Mouse (Mus musculus): ENCODE data around the gene Rpap1. TPM values are rescaled to one million over a fixed set of nuclear protein-coding genes. Genes with fewer than 3 reads are reported as not detected.

Gene Rpap1
- polyA plus RNA-seq, 1 experiment from 2014 or later = 18.6 TPM

- H3K9me3 ChIP-seq = no peaks in the 10 kb centered on the region
- 6% methylated on average over 45 of the region's 46 CpGs for WGBS
- H3K27ac ChIP-seq (replicated peaks) = no peak overlapping the region
- H3K4me2 ChIP-seq = peak overlapping the region; percentile 29
- H3K36me3 ChIP-seq = no peaks in the 10 kb centered on the region
- no peak overlapping the region for H3K9ac ChIP-seq
- peak overlapping the region; percentile 9; the same call in 1 of the 2 replicates for H3K4me3 ChIP-seq
- peaks cover 63% of the 10 kb centered on the region for H3K27me3 ChIP-seq
- peak; percentile 27; the same call in 1 of the 2 replicates for ATAC-seq (ENCODE audit: low FRiP score, low read depth)
- peaks cover 38% of the 10 kb centered on the region for H3K4me1 ChIP-seq (replicated peaks)
Measured at GRCm38 (mm10) chr2:119744163-119745111, 42.9 kb downstream of the Rpap1 start.

DNA sequence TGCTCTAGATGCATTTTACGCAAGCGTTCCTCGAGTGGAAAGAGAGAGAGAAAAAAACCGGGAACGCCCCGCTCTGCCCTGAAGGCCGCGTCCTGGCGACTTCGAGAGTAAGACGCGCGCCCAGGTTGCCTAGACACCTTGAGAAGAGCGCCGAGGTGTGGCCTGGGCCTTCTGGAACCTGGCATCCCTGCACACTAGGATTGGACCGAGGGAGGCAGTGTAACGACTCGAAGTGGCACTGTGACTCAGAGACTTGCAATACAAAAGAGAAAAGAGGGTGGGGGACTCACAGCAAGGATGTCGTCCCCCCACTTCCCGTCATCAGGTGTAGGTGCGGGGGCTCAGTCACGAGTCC lies 43.6 kb downstream of the Rpap1 start:
- H3K9me3 ChIP-seq = no peaks in the 10 kb centered on the region
- ATAC-seq (ENCODE audit: low FRiP score, low read depth) = no peak
- no peak overlapping the region for H3K27ac ChIP-seq (replicated peaks)
- peak overlapping the region; percentile 9; the same call in 1 of the 2 replicates for H3K4me3 ChIP-seq
- WGBS = 5% methylated on average over 22 of the region's 22 CpGs
- peaks cover 63% of the 10 kb centered on the region for H3K27me3 ChIP-seq
- peaks cover 38% of the 10 kb centered on the region for H3K4me1 ChIP-seq (replicated peaks)
- H3K4me2 ChIP-seq = peak overlapping the region; percentile 29
- H3K36me3 ChIP-seq = no peaks in the 10 kb centered on the region
- no peak overlapping the region for H3K9ac ChIP-seq

- peak; percentile 27; the same call in 1 of the 2 replicates for ATAC-seq (ENCODE audit: low FRiP score, low read depth)
- Histone ChIP-seq H3K9me3 (no peaks in the 10 kb centered on the region), H3K36me3 (no peaks in the 10 kb centered on the region), H3K9ac (no peak overlapping the region), H3K4me1 (replicated peaks) (peaks cover 38% of the 10 kb centered on the region), H3K27me3 (peaks cover 63% of the 10 kb centered on the region), H3K4me2 (peak overlapping the region; percentile 86), H3K27ac (replicated peaks) (no peak overlapping the region), H3K4me3 (peak overlapping the region; percentile 46)
- WGBS = 8% methylated on average over 27 of the region's 31 CpGs
Measured at GRCm38 (mm10) chr2:119743176-119743807, 44.0 kb downstream of the Rpap1 start.

GRCm38 (mm10) chr2:119742461-119743175 lies 44.7 kb downstream of the Rpap1 start:
- H3K27me3 ChIP-seq = peaks cover 60% of the 10 kb centered on the region
- under 1% methylated on average over 66 of the region's 70 CpGs for WGBS

DNA sequence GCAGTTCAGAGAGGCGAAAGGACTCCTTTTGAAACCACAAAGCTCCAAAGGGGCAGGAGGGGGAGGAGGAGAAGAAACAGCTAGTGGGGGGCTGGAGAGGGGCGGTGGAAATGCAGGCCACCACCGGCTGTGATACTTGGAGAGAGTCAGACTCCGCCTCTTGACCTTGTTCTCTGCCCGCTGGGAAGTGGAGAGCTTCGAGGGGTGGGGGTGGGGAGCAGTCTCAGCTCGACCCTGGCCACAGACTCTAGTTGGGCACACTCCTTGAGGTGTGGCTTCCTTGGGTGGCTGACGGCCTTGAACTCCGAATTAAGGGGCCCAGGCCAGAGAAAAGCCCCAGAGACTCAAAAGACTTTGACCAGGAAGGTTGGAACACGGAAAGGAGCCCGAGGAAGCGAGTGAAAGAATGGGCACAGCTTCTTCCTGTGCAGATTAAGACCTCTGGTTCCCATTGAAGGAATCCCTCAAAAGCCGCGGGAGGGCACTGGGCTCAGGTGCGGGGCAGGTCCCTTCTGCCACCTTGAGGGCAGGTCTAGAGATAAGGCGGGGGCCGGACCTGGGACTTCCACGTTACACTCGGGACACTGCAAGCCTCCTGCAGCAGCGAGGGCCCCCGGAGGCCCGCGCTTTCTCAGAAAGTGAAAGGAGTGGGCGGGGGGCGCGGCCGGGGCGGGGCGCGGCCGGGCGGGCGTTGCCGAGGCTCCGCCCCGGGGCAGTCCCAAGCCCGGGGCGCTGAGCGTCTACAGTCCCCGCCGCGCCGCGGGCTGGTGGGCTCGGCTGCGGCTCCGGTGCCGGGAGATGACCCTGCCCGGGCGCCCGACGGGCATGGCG lies 45.5 kb downstream of the Rpap1 start, which contains the start of gene Itpka:
Gene Itpka, plus strand, starts transcription at position 757 of the 831 bp plus-strand sequence.
- H3K27me3 ChIP-seq = peaks cover 63% of the 10 kb centered on the region
- WGBS = 1% methylated on average over 29 of the region's 53 CpGs

More at GRCm38 (mm10) chr2:119742461-119743175, 44.7 kb downstream of the Rpap1 start:
- Histone ChIP-seq H3K9me3 (no peaks in the 10 kb centered on the region), H3K36me3 (no peaks in the 10 kb centered on the region), H3K4me3 (peak overlapping the region; percentile 46), H3K9ac (peak overlapping the region; percentile 24), H3K4me2 (peak overlapping the region; percentile 86), H3K4me1 (replicated peaks) (peaks cover 38% of the 10 kb centered on the region), H3K27ac (replicated peaks) (no peak overlapping the region)
- ATAC-seq (ENCODE audit: low FRiP score, low read depth) = peak; percentile 29; the same call in 1 of the 2 replicates

GRCm38 (mm10) chr2:119740567-119740966 lies 46.8 kb downstream of the Rpap1 start:
- Histone ChIP-seq H3K4me3 (no peak overlapping the region), H3K4me2 (no peak overlapping the region), H3K36me3 (no peaks in the 10 kb centered on the region), H3K4me1 (replicated peaks) (peaks cover 38% of the 10 kb centered on the region), H3K27me3 (peaks cover 51% of the 10 kb centered on the region), H3K9ac (no peak overlapping the region), H3K27ac (replicated peaks) (no peak overlapping the region), H3K9me3 (no peaks in the 10 kb centered on the region)
- WGBS = 18% methylated on average over 2 of the region's 2 CpGs
- no peak for ATAC-seq (ENCODE audit: low FRiP score, low read depth)

More for the DNA sequence above, 45.5 kb downstream of the Rpap1 start, which contains the start of gene Itpka:
- ATAC-seq (ENCODE audit: low FRiP score, low read depth) = peak; percentile 31; the same call in 1 of the 2 replicates
- Histone ChIP-seq H3K4me3 (peak within 1 kb of the TSS; percentile 46), H3K36me3 (no peaks in the 10 kb centered on the region), H3K9me3 (no peaks in the 10 kb centered on the region), H3K27ac (replicated peaks) (no peak within 1 kb of the TSS), H3K4me2 (peak within 1 kb of the TSS; percentile 86), H3K9ac (peak within 1 kb of the TSS; percentile 24), H3K4me1 (replicated peaks) (peaks cover 38% of the 10 kb centered on the region)

- Histone ChIP-seq H3K27me3 (peaks cover 20% of the 10 kb centered on the region), H3K9me3 (no peaks in the 10 kb centered on the region), H3K27ac (replicated peaks) (no peak overlapping the region), H3K9ac (no peak overlapping the region), H3K4me1 (replicated peaks) (peaks cover 8% of the 10 kb centered on the region), H3K4me3 (no peak overlapping the region), H3K4me2 (no peak overlapping the region), H3K36me3 (peaks cover 26% of the 10 kb centered on the region)
- peak; percentile 35; the same call in 1 of the 2 replicates for ATAC-seq (ENCODE audit: low FRiP score, low read depth)
- WGBS = 23% methylated on average over 12 of the region's 12 CpGs
Measured at GRCm38 (mm10) chr2:119737124-119737523, 50.2 kb downstream of the Rpap1 start.

DNA sequence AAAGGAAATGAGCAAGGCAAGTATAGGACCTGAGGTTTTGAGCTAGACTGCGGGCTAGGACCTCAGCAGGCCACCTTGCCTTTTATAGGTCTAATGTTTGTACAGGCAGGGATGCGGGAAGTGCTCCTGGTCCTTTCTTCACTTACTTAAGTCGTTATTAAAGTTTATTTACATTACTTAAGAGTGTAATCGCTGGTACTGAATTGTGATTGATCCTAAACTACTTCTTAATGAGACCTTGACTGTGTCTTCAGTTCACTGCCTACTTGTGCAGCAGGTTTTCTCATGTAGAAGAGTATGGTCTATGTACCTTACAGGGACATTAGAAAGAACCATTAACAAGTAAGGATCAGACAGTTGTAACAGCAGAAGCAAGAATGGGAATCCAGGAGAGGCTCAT lies 56.6 kb downstream of the Rpap1 start:
- Histone ChIP-seq H3K36me3 (peaks cover 87% of the 10 kb centered on the region), H3K9ac (no peak overlapping the region), H3K4me1 (replicated peaks) (no peaks in the 10 kb centered on the region), H3K27me3 (no peaks in the 10 kb centered on the region), H3K4me3 (no peak overlapping the region), H3K4me2 (no peak overlapping the region), H3K9me3 (no peaks in the 10 kb centered on the region), H3K27ac (replicated peaks) (no peak overlapping the region)
- 95% methylated on average over 4 of the region's 4 CpGs for WGBS
- no peak for ATAC-seq (ENCODE audit: low FRiP score, low read depth)

DNA sequence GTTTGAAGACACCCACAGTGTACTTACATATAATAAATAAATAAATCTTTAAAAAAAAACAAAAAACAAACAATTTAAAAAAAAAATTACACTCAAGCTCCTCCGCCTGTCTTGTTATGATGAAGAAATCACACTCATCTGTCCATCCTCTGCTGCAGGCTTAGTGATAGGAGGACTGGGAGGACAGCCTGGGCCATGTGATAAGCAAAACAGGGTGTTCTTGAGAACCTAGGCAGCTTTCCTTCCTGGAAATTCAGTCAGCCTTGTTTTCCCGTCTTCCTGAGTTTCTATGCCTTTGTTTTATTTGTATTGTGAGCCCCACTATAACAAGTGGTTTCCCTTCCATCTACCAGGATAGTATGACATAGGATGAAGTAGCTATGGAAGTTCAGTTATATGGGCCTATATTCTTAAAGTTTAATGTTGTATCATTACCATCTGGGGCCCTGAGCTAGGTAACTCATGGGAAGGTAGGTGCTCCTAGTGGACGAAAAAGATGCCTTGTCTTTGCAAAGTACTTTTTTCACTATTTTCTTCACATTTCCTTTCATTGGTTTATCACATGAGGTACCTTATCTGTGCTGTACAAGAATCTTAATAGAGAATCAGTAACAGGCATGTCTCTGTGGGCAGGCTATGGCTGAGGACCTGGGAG lies 59.4 kb downstream of the Rpap1 start:
- no peak for ATAC-seq (ENCODE audit: low FRiP score, low read depth)

DNA sequence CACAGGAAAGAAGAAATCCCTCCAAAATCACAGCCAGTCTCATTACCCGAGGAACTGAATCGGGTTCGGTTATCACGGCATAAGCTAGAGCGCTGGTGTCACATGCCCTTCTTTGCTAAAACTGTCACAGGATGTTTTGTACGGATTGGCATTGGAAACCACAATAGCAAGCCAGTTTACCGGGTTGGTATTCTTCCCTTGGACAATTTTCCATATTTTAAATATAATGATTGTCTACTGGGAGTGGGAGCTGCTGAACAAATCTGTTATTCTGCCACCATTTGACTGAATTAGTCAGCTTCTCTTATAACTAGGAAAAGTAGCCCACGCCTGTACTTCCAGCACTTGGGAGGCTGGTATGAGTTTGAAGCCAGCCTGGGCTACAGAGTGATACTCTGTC lies 66.3 kb downstream of the Rpap1 start:
- Histone ChIP-seq H3K4me2 (no peak overlapping the region), H3K27ac (replicated peaks) (no peak overlapping the region), H3K4me3 (no peak overlapping the region), H3K27me3 (no peaks in the 10 kb centered on the region), H3K9me3 (no peaks in the 10 kb centered on the region), H3K4me1 (replicated peaks) (no peaks in the 10 kb centered on the region), H3K36me3 (peaks cover 75% of the 10 kb centered on the region), H3K9ac (no peak overlapping the region)
- WGBS = 97% methylated on average over 8 of the region's 8 CpGs
- no peak for ATAC-seq (ENCODE audit: low FRiP score, low read depth)

More for the DNA sequence above, 59.4 kb downstream of the Rpap1 start:
- no peak overlapping the region for H3K4me3 ChIP-seq
- no peak overlapping the region for H3K9ac ChIP-seq
- no peaks in the 10 kb centered on the region for H3K9me3 ChIP-seq
- H3K36me3 ChIP-seq = peaks cover 88% of the 10 kb centered on the region
- H3K4me2 ChIP-seq = no peak overlapping the region
- no peaks in the 10 kb centered on the region for H3K4me1 ChIP-seq (replicated peaks)
- WGBS = 94% methylated on average over 3 of the region's 3 CpGs
- H3K27me3 ChIP-seq = no peaks in the 10 kb centered on the region
- no peak overlapping the region for H3K27ac ChIP-seq (replicated peaks)
